Mouse (Mus musculus) brain, embryonic 18.5 days (tissue): Measurements from ENCODE around the gene Aldh8a1.

Experiments
- DNase-seq: peaks from one replicate; pipeline ENCODE4 v3.0.0-alpha.2; 2012; ENCODE audit warnings: low read depth, low spot score

The Aldh8a1 gene

DNA sequence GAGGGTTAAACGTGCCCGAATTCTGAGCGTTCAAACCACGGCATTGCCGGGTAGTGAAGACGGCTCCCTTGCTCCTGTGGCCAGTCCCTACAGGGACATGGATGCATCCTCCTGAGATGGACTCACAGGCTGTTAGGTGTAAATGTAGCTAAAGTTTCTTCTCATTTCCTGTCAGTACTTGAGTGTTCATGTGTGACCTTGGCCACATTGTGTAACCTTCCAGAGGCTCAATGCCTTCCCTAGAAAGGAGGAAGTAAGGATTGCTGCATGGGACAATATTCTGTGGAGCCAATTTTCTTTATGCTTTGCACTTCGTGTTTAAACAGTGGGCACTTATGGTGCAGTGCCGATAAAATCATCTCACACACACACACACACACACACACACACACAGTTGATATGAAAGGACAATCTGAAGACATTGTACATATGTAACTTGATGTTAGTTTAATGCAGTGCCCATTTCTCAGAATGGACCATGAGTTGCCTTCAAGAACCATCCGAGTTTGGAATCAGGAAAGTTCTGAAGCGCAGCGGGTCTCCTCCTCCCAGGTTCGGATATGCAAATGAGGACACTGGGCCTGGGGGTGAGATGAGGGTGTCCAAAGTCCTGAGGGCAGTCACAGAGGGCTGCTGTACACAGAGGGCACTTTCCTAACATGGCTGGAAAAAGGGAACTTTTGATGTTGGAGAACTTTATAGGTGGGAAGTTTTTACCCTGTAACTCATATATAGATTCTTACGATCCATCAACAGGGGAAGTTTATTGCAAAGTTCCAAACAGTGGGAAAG lies at the start of gene Aldh8a1:
Gene Aldh8a1 (plus strand): TSS at position 610 of the 792 bp plus-strand sequence.
- no peak for DNase-seq

DNA sequence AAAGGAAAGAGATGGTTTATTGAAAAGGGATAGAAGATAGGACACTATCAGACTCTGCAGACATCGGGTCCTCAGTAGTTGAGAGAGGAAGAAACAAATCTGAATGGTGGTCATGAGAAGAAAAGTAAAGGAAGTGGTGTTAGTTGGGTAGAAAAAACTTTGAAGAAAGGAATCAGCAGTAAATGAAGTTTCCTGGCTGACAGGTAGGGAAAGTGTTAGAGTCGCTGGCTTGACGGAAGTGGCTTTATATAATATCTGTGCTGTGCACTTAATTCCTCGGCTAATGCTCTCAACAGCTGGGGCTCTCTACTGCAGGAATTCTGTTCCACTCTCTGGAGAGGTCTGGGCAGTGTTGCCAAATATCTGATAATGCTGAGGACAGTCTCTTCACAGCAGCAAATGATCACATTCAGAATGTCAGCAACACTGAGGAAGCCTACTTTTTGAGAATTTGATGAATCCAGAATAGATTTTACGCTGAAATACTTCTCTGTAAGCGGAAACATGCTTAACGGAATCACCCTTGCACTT lies 49.4 kb upstream of the Aldh8a1 start:
- DNase-seq = no peak

GRCm38 (mm10) chr10:21334349-21335105 lies 42.6 kb upstream of the Aldh8a1 start:
- no peak for DNase-seq

DNA sequence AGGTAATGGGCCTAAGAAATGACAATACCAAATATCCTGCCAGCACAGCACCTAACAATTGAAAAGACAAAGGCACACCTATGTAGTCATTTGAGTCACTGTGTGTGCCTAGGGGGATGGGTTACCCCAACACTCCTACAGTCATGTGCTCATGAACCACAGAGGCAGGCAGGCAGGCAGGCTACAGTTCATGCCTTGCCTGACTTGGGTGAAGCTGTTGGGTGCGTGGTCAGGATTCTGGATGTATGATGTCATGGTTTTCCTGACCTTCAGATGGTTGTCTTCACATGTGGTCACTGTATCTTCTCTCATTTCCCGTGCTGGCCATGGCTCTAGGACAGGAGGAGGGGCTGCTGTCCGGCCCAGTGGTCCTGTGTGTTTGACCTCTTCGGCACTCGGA lies 41.6 kb upstream of the Aldh8a1 start:
- no peak for DNase-seq

GRCm38 (mm10) chr10:21337191-21337590 lies 39.9 kb upstream of the Aldh8a1 start:
- no peak for DNase-seq

DNA sequence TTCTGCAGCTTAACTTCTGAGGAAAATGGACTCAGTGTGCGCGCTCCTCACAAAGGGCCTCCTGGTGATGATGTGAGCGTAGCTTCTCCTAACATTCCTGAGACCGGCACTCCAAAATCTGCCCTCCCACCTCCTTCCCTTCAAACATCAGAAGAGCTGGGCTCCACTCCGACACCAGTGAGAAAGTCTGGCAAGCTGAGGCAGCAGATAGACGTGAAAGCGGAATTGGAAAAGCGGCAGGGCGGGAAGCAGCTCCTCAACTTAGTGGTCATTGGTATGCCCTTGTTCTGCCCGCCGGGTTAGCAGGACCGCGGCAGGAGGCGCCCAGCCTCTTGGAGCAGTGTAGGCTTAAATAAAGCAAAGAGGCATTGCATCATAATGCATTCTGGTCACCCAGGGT lies 35.4 kb upstream of the Aldh8a1 start:
- no peak for DNase-seq

GRCm38 (mm10) chr10:21342331-21343005 lies 34.6 kb upstream of the Aldh8a1 start:
- DNase-seq = no peak

GRCm38 (mm10) chr10:21347332-21347731 lies 29.8 kb upstream of the Aldh8a1 start:
- no peak for DNase-seq

DNA sequence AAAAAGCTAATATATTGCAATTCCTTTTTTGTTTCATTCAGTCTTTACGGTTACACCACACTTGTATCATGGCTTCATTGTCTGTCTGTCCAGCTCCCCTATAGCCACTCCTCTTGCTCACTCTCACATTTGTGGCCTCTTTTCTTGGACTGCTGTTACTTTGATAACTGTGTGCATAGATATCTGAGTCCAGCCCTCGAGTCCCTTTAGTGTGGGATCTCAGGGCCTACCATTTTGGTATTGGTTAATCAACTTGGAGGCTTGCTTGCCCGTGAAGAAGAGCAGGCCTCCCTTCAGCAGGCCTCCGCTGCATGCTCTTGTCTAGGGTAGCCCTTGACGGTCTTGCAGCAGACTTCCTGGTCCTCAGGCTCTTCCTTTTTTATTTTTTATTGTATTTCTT lies 27.6 kb upstream of the Aldh8a1 start:
- DNase-seq = no peak

DNA sequence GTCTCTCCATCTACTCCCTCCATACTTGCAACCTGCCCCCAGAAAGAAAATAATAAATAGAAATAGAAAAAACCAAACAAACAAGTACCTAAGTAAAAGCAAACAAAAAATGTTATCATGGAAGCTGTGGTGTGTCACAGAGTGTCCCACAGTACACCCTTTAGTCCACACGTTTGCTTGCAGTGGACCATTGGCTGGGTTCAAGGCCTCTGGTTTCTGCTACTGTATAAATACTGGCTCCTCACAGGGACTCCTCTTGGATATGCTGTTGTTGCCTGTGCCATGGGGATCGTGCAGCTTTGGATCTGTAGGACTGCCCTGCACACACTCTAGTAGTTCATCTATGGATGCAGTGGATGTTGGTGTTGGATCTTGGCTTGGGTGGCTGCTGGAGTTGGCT lies 27.1 kb upstream of the Aldh8a1 start:
- no peak for DNase-seq

DNA sequence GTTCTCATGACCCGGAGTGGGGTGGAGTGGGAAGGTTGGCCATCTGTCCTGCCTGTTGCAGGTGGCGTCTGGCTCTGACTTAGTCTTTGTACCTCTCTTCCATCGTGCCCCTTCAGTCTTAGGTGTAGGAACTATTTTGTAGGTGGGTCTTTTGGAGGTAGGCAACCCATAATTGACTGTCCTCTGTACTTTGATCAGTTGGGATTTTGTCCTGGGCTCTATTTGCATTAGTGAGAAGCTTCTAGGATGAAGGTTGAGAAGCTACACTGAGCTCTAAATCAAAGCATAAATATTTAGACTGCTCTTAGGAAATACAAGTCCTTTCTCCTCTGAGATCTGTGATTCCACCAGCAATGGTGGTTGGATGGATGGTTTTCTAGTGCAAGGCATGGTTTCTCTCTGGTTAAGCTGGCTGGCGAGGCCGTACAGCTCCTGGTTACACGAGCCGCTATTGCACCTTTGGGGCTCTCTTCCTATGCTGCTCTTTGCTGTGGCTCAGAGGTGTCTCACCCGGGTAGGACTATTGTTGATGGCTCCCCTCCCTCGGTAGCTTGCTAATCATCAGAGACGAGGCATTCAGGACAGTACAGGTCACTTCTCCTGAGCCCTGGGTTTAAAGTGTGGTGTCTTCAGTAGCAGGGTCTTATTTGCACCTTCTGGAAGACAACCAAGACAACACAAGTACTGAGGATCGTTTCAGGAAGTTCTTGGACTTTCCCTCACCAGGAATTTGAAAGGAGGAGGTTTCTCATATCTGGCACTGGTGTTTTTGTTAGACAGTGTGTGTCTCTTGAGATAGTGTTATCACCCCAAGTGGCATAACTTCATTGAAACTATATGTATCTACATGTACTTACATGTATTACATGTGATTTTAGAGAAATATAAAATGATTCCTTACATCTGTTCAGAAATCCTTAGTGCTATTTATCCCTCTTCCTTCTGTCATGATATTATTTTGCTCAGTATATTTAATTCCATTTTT lies 26.3 kb upstream of the Aldh8a1 start:
- DNase-seq = no peak

- no peak for DNase-seq
Measured at GRCm38 (mm10) chr10:21351766-21352165, 25.3 kb upstream of the Aldh8a1 start.

DNA sequence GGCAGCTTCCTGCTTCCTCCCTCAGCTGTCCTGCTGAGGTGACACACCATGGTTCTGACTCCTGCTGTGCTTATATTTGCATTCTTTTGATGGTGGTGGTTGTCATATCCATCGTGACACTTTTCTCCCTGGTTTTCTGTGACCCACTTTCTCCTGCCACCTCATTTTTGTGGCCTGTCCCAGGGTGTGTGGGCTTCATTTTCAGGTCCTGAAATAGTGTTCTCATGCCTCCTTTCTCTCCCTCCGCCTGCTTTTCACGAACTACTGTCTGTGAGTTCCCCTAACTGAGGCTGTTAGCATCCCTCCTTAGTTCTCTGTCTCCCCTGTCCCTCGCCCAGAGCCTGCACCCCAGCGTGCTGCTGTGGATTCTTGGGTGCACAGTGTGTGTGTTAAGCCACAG lies 23.2 kb upstream of the Aldh8a1 start:
- DNase-seq = no peak

DNA sequence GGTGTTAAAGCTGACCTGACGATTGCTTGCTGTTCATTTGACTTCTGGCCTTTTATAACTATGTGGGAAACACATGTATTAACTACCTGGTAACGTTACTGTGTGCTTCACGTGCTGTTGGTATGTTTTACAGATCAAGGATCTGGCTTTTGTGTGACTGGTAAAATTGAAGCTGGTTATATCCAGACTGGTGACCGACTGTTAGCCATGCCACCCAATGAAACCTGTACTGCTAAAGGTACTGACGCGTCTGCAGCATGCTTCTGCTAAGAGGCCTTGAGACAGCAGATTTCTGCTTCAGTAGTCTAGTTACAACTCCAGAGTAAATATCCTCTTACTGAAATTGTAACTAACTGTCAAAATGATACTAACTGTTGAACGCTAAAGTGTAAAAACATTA lies 22.6 kb upstream of the Aldh8a1 start:
- no peak for DNase-seq

GRCm38 (mm10) chr10:21357986-21358385 lies 19.1 kb upstream of the Aldh8a1 start:
- DNase-seq = no peak

- no peak for DNase-seq
Measured at GRCm38 (mm10) chr10:21359086-21359485, 18.0 kb upstream of the Aldh8a1 start.

DNA sequence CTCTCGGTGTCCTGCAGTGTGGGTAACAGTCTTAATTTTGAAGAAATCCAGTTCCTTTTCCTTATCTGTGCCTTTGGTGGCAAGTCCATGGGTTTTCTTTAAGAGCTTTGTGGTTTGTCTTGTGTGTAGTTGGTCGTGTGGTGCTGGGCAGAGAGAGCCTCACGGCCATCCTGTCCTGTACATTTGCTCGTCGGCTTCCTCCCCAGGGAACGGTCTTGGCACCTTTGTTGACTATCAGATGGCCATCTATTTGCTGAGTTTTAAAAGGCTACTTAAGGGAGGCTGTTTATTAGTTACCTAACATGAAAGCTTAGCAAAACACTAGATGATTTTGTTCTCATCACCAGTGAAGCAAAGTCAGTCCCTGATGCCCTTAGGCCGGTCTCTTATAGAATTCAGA lies 15.2 kb upstream of the Aldh8a1 start:
- DNase-seq = no peak

DNA sequence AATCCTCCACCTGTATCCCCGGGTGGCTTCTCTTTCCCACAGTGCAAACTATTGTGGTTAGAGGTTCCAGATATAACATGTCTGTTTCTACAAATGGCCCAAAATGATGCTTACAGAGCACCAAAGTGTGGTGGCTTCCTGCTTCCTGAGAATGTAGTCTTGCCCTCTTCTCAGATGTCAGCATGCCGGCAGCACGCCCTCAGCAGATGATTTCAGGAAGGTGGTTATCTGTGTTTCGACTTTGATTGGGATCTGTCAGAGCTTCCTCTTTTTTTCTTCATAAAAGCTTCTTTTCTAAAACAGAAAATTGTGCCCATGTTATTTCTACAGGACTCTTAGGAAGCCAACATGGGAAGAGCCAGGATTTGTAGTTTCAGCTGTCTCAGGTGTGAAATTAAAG lies 13.8 kb upstream of the Aldh8a1 start:
- DNase-seq = no peak

DNA sequence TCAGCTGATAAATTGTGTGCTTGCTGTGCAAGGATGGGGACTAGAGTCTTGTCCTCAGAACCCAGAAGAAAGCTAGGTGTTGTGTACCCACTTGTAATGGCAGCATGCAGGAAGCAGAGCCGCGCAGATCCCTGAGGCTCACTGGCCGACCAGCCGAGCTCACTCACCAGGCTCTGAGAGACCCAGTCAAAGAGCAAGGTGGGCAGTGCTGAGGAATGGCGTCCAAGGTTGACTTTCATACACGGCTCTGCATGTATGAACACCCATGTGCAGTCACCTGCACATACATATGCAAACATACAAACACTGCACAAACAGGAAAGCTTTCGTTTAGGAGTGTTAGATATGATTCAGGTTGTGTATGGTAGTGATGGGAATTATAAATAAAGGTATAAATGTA lies 12.1 kb upstream of the Aldh8a1 start:
- DNase-seq = no peak

GRCm38 (mm10) chr10:21365897-21366296 lies 11.2 kb upstream of the Aldh8a1 start:
- DNase-seq = no peak

- no peak for DNase-seq
Measured at GRCm38 (mm10) chr10:21366471-21366870, 10.6 kb upstream of the Aldh8a1 start.
